Mouse (Mus musculus): Measurements from ENCODE around the gene Metrn.

Gene Metrn

DNA sequence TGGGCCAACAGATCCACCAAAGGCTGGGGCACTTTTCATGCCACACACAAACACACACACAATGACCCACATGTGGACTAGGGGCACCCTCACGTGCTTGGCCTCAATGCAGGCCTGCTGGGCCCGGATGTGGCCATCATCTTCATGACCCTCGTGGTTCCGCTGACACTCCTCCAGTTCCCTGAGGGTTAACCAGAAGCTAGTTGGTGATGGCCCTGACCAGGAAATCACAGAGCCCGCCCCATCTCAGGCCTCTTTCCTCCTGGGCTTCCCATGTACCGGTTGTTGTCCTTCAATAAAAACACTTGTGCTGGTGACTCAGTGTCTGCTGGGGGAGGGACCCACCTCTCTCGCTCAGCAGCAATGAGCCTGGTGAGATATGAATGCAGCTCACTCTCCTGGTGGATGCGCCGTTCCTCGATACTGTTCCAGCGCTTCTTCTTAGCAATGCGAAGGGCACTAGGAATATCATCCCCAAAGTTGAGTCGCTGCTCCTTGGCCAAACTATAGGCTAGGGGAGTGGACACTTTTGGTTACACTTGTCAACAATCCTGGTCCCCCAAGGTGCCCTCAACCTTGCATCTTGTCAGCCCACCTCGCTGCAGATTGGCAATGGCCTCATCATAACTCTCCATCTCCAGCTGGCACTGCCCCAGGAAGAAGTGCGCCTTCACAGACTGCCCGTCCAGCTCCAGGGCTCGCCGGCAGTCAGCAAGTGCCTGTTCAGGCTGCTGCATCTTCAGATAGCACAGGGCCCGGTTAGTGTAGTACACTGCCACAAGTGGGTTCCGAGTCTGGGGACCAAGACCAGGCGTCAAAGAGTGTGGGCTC, 34.7 kb upstream of the Metrn start:
- in situ Hi-C loops (cut with MboI, MseI): no loop called here

GRCm38 (mm10) chr17:25830806-25831431, 34.0 kb upstream of the Metrn start:
- in situ Hi-C loops (cut with MboI, MseI): no loop called here

DNA sequence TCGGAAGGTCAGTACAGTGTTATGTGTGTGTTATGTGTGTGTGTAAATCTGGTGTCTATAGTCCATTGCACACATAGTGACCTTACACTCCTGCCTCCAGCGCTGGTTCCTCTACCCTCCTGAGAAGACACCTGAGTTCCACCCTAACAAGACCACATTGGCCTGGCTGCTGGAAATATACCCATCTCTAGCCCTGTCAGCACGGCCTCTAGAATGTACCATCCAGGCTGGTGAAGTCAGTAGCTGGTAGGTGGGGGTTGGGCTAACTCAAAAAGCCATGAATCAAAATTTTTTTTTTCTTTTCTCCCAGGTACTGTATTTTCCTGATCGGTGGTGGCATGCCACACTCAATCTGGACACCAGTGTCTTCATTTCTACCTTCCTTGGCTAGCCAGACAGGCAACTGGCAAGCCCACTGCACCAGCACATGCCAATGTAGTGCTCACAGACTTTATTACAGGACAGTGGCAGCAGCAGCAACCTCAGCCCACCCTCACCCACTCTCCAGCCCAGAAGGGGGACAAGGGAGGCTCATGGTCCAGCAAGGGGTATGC, 33.3 kb upstream of the Metrn start:
- in situ Hi-C loops (cut with MboI, MseI): no loop called here

DNA sequence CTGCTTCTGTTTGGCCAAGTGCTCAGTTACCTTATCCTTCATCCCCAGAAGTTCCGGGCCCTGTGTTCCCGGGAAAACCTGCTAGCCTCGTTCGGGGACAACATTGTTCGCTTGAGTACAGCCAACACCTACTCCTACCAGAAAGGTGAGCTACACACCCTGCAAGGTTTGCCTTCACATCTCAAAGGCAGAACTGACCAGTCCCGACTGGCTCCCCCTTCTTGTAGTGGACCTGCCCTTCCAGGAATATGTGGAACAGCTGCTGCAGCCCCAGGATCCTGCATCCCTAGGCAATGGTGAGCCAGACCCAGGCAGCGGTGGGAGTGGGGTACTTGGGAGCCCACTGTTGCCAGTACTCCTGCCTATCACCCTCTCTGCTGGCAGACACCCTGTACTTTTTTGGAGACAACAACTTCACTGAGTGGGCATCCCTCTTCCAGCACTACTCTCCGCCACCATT, 32.7 kb upstream of the Metrn start:
- in situ Hi-C loops (cut with MboI, MseI): loop anchor here in 1 of 2 experiments (10.0 kb wide), 1 partner anchor 1715 kb away; no protein-coding TSS in a partner anchor

DNA sequence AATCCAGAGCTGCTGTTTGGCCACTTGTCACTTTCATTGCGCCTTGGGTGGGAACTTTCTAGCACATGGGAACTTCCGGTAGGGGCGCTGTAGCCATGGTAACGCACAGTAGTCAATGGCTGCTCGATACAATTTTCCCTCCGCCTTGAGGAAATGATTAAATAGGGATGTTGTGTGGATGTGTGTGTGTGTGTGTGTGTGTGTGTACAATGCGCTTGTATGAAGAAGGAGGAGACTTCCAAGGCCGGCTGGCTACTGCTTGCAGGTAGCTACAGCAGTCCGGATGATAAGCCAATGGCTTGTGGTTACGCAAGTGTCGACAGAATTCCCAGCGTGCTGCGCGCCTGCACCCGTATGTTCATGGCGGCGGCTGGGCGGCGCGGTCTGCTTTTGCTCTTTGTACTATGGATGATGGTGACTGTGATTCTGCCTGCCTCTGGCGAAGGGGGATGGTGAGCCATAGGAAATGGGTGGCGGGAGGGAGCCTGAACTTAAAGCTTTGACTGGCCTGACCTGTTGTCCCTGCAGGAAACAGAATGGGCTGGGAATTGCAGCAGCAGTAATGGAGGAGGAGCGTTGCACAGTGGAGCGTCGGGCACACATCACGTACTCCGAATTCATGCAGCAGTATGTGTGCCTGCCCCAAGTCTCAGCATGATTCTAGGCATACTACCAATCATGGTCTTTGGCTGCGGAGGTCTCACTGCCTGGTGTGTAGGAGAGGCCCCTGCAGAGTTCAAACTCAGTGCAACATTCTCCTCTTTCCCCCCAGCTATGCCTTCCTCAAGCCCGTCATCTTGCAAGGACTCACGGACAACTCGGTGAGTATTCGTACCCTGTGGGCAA, 32.0 kb upstream of the Metrn start, which contains the start of gene Jmjd8:
Gene Jmjd8 (plus strand): TSS at position 156 of the 846 bp plus-strand sequence.
- in situ Hi-C loops (cut with MboI, MseI): loop anchor here in 1 of 2 experiments (10.0 kb wide), 1 partner anchor 1716 kb away; no protein-coding TSS in a partner anchor

DNA sequence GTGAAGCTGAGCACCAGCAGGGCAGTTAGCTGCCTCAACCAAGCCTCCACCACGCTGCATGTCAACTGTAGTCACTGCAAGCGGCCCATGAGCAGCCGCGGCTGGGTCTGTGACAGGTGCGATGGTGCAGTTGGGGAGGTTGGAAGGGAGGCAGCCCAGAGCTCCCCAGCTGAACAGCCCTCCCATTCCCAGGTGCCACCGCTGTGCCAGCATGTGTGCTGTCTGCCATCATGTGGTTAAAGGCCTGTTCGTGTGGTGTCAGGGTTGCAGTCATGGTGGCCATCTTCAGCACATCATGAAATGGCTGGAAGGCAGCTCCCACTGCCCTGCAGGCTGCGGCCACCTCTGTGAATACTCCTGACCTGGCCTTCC, 31.3 kb upstream of the Metrn start:
- in situ Hi-C loops (cut with MboI, MseI): loop anchor here in 1 of 2 experiments (10.0 kb wide), 1 partner anchor 1717 kb away; no protein-coding TSS in a partner anchor

DNA sequence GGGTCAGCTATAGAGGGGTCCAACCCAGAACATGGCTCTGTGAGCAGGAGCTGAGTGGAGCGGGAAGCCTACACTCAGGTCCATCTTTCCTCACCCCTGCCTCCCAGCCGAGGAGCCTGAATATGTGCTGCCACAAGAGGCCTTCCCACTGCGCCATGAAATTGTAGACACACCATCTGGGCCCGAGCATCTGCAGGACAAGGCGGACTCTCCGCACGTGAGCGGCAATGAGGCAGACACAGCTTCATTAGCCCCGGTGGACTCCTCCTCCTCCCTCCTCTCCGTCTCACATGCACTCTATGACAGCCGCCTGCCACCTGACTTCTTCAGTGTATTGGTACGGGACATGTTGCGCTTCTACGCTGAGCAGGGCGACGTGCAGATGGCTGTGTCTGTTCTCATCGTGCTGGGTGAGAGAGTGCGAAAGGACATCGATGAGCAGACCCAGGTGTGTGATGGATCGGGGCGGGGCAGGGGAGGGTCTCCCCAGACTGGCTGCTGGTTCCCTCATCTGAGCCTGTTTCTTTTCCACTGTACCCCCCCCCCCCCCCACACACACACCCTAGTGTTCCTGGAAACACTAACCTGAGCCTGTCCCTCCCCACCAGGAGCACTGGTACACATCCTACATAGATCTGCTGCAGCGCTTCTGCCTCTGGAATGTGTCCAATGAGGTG, 30.7 kb upstream of the Metrn start:
- in situ Hi-C loops (cut with MboI, MseI): loop anchor here in 1 of 2 experiments (10.0 kb wide), 1 partner anchor 1717 kb away; no protein-coding TSS in a partner anchor

DNA sequence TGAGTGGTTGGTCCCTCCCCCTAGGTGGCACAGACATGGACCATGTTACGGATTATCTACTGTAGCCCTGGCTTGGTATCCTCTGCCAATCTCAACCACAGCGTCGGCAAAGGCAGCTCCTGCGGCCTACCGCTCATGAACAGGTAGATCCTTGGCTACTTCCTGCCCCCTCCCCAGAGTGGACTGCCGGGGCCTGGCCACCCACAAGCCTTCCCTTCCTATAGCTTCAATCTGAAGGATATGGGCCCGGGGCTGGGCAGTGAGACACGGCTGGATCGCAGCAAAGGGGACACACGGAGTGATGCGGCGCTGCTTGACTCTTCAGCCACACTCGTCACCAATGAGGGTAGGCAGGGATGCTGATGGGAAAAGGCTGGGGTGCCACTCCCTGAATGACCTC, 30.1 kb upstream of the Metrn start:
- in situ Hi-C loops (cut with MboI, MseI): loop anchor here in 1 of 2 experiments (10.0 kb wide), 1 partner anchor 1718 kb away; no protein-coding TSS in a partner anchor

- in situ Hi-C loops (cut with MboI, MseI): loop anchor here in 1 of 2 experiments (10.0 kb wide), 1 partner anchor 1719 kb away; no protein-coding TSS in a partner anchor
Observed at GRCm38 (mm10) chr17:25825984-25826570, 29.1 kb upstream of the Metrn start.

- in situ Hi-C loops (cut with MboI, MseI): loop anchor here in 1 of 2 experiments (10.0 kb wide), 1 partner anchor 1719 kb away; no protein-coding TSS in a partner anchor
Observed at GRCm38 (mm10) chr17:25825311-25825710, 28.4 kb upstream of the Metrn start.

DNA sequence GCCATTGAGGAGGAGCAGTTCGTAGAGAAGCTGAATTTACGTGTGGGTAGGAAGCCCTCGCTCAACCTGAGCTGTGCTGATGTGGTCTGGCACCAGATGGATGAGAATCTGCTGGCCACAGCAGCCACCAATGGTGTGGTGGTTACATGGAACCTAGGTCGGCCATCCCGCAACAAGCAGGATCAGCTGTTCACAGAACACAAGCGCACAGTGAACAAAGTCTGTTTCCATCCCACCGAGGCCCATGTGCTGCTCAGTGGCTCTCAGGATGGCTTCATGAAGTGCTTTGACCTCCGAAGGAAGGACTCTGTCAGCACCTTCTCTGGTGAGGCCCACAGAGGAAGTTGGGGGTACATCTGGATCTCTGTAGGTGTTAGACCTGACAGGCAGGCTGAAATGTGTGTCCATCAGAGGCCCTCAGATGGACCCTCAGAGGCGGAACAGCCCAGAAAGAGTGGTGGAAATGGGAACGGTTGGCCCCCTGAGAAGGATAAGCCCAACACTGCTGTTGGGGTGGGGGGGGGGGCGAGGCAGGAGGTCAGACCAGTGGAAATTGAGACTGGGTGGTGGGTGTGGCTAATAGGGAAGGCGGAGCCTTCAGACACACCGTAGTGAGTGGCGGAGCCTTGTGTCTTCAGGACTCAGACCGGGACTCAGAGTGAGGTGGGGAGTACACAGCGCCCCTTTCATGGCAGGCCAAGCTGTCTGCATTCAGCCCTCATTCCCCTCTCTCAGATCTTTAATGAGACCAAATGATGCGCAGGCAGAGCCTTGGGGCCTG, 27.6 kb upstream of the Metrn start:
- in situ Hi-C loops (cut with MboI, MseI): loop anchor here in 1 of 2 experiments (10.0 kb wide), 1 partner anchor 1720 kb away; no protein-coding TSS in a partner anchor

- in situ Hi-C loops (cut with MboI, MseI): loop anchor here in 1 of 2 experiments (10.0 kb wide), 1 partner anchor 1721 kb away; no protein-coding TSS in a partner anchor
Observed at GRCm38 (mm10) chr17:25823452-25823851, 26.5 kb upstream of the Metrn start, which contains the start of gene Wdr24. TSS of gene Wdr24 (plus strand) at chr17:25823627.

DNA sequence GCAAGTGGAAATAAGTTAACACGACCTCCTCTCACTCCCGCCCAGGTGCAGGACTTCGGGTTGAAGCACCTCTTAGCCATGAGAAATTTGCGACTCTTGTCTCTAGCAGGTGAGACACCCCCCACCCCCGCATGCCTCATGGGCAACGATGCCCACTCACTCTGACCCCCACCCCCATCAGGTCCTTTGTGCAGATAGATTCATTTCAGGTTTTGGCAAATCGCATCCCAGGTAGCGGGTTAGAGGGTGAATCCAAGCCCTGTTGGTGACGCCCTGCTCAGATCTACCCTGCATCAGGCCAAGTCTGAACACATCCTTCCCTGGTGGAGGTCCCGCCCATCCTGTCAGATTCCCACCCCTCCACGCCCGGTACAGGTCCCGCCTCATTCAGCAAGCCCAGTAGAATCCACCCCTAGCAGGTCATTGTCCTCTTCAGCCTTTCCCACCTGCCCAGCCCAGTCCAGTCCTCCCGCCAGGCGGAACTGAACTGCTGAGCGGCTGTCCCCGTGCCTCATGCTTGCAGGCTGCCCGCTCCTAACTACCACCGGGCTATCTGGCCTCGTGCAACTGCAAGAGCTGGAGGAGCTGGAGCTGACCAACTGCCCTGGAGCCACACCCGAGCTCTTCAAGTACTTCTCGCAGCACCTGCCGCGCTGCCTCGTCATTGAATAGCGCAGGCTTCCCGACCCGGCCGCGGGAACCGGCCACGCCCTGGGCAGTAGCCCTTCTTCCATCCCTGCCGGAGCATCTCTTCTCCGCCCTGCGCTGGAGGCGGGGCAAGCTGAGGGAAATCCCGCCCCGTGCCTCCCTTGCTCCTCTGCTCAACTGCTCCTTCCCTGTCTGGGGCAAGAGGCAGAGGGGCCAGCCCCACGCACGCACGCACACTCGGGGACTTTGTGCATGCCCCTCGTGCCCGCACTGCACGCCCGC, 22.2 kb upstream of the Metrn start:
- in situ Hi-C loops (cut with MboI, MseI): no loop called here

- in situ Hi-C loops (cut with MboI, MseI): no loop called here
Observed at GRCm38 (mm10) chr17:25817662-25818061, 20.7 kb upstream of the Metrn start.

- in situ Hi-C loops (cut with MboI, MseI): no loop called here
Observed at GRCm38 (mm10) chr17:25813471-25813870, 16.5 kb upstream of the Metrn start.

DNA sequence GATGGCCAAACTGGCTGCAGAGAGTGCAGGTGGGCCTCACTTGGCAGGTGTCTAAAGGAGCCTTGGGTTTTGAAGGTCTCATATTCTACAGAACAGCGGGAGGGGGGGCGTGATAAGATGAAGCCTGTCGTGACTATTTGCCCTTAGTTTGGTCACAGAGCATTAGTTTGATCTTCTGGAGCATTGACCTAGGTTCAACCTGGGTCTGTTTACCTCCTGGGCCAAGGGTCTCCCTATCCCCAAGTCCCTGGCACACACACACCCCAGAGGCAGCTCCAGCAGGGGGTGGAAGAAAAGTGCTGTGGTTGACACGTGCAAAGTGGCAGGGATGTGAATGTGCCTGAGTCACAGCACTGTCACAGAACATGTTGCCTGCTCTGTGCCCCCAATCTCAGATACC, 14.0 kb upstream of the Metrn start:
- in situ Hi-C loops (cut with MboI, MseI): no loop called here

DNA sequence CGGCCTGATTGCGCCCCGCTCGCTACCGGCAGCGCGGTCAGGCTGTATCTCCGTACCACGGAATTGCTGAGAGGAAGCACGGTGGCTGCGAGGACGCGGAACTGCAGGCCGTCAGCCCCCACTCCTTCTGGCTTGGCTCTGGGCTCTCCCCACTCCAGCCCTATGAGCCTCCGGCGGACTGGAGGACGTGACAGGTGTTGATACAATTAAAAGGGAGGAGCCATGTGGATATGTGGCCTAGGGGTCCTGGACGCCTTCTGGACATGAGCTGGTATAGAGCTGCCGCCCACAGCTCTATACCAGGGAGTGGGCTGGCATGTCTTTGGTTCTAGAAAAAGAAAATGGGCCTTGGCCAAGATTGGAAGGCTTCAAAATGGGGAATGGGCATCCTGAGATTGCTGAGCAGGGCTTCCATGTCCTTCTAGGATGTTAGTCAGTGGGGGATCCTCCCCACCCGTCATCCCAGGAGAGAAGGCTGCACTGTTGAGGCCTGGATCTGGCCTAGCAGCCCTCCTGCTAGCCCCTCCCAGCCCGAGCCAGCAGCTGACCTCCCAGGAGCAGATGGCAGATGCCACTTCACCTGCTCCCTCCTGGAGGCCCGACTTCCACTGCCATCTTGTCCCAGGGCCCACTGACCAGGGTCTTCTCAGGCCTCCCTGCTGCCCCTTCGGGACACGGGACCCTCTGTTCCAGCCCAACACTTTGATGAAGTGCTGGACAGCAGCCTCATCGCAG, 12.8 kb upstream of the Metrn start:
- in situ Hi-C loops (cut with MboI, MseI): no loop called here

All from T-helper 17 cell (primary cell).